Mouse (Mus musculus) myocyte (in vitro differentiated cells): Measurements from ENCODE around the gene Gal.

Experiments used
- MAX ChIP-seq: IDR thresholded peaks from one replicate; pipeline ENCODE4 v1.6.1; 2011; ENCODE audit warnings: low read depth, mild to moderate bottlenecking, control low read depth
- POLR2A ChIP-seq: IDR thresholded peaks from one replicate; pipeline ENCODE4 v1.6.1; 2011; ENCODE audit warnings: low read depth, mild to moderate bottlenecking, control low read depth, moderate library complexity; ENCODE audit not compliant: insufficient read length
- POLR2AphosphoS2 ChIP-seq: IDR thresholded peaks from one replicate; pipeline ENCODE4 v1.6.1; 2011; ENCODE audit warnings: low read depth, control low read depth; ENCODE audit not compliant: insufficient read length
- SRF ChIP-seq: IDR thresholded peaks from one replicate; pipeline ENCODE4 v1.6.1; 2011; ENCODE audit warnings: low read depth; ENCODE audit not compliant: control insufficient read depth, insufficient read length
- TCF12 ChIP-seq: IDR thresholded peaks from one replicate; pipeline ENCODE4 v1.6.1; 2011; ENCODE audit warnings: mild to moderate bottlenecking, control low read depth; ENCODE audit not compliant: poor library complexity, insufficient read depth, severe bottlenecking
- USF1 ChIP-seq: IDR thresholded peaks from one replicate; pipeline ENCODE4 v1.6.1; 2011; ENCODE audit warnings: low read depth, mild to moderate bottlenecking, control low read depth, moderate library complexity

DNA sequence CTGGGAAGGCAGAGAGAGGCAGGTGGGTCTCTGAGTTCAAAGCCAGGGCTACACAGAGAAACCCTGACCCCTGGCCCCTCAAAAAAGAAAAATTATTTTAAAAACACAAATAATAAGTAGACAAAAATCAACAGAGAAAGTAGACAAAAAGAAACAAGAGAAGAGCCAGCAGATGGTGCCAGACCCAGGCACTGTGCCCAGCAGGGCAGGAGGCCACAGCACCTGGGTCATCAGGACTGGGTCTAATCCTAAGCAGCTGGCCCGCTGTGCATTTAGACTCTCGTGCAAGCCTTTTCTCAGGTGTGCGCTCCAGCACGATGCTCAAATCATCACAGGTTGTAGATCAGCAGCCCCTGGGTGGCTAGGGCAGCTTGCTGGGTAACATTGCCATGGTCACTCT, 50.8 kb downstream of the Gal start:
- TF ChIP-seq POLR2A: no peak
- TF ChIP-seq TCF12: no peak
- TF ChIP-seq USF1: no peak
- TF ChIP-seq POLR2AphosphoS2: no peak
- TF ChIP-seq SRF: no peak
- TF ChIP-seq MAX: no peak
